Mouse (Mus musculus): ENCODE measurements around the gene Vps35l.

Vps35l gene

DNA sequence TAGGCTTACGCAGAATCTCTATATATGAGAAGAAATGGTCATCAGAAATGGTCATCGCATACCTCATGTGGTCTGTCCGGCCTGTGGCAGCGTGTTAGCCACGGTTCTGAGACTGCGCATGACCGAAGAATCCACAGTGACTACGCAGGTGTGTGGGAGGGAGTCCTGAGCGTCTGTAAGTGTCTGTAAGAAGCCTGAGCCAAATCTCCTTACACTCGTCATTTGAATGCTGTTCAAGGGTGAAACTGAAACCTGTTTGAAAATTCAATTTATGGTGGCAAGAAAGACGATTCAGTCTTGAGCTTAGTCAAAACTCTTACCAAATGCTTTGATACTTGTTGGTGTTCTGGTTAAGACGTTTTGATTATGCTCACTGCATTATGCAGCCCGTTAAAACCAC, 6.8 kb upstream of the Vps35l start:
- no peak for DNase-seq (ENCODE audit: inconsistent ontology term)

DNA sequence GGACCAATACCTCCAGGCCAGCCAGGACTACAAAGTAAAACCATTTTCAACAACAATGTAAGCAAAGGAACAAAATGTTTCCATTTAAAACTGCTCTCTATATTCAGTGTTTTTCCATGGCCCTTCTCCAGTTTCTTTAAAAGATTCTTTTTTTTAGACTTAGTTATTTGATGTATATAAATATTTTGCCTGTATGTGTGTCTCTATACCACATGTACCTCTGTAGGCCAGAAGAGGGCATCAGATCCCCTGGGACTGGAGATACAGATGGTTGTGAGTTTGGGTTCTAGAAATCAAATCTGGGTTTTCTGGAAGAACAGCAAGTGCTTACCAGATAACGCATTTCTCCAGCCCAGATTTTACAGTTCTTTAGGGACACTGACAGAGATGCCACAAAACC, 1.3 kb upstream of the Vps35l start:
- no peak for DNase-seq (ENCODE audit: inconsistent ontology term)

DNA sequence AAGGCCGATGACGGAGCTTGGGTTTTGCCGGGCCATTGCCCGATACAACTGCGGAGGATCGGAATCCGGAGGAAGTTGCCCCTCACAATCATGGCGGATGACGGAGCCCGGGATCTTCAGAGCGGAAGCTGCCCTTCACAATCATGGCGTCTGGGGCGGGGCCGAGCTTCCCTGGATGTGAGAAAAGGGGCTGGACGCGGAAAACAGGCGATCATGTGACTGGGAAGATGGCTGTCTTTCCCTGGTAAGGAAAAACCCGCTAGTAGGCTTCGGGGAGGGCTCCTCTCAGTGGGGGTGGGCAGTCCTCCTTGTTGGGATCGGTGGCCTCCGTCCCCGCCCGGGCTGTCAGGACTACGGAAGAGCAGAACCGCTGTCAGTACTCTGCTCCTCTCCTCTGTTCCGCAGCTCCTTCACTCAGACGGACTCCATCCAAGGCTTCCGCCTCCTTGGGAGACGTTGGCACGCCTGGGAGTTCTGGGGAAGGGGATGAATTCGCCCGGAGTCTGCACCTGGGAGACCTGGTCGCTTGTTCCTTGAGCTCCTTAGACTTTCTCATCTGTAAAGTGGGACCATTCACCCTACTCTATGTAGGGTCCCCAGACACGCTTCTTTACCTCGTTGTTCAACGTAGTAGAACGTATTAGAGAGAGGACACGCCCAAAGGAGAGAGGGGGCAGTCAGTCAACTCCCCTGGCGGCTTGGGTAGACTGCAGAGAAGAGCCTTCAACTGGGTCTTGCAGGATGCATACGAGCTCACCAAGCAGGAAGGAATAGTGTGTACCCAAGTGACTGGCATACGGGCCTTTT, 709 bp downstream of the Vps35l start:
- DNase-seq (ENCODE audit: inconsistent ontology term), result peak; percentile 98

DNA sequence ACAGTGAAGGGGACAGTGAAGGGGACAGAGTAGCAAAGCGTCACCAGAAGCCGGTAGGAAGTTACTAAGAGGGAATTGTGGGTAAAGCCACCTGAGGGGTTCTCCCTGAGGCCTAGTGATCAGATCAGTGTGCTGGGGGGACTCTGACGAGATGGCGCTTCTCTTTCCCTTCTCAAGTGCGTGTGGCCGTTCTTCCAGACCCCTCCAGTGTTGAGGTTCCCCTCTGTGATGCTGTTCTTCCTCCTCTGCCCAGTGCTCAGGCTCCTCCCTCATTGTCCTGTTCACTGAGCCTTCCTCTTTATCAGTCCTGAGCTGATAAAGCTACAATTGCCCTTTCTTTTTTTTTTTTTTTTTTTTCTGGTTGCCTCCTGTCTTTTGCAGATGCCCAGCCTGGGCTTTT, 2.3 kb downstream of the Vps35l start:
- DNase-seq (ENCODE audit: inconsistent ontology term), result no peak

DNA sequence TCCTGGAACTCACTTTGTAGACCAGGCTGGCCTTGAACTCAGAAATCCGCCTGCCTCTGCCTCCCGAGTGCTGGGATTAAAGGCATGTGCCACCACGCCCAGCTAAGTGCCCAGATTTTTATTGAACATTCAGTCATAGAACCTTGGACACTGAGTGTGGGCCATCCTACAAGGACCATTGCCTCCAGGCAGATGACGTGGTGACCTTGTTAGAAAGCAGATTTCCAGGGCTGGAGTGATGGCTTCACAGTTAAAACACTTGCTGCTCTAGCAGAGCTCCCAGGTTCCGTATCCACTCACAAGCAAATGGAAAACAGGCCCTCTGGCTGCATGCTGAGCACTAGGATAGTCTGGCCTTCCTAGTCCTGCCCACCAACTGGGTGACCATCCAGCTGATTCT, 4.7 kb downstream of the Vps35l start:
- DNase-seq (ENCODE audit: inconsistent ontology term), result no peak

DNA sequence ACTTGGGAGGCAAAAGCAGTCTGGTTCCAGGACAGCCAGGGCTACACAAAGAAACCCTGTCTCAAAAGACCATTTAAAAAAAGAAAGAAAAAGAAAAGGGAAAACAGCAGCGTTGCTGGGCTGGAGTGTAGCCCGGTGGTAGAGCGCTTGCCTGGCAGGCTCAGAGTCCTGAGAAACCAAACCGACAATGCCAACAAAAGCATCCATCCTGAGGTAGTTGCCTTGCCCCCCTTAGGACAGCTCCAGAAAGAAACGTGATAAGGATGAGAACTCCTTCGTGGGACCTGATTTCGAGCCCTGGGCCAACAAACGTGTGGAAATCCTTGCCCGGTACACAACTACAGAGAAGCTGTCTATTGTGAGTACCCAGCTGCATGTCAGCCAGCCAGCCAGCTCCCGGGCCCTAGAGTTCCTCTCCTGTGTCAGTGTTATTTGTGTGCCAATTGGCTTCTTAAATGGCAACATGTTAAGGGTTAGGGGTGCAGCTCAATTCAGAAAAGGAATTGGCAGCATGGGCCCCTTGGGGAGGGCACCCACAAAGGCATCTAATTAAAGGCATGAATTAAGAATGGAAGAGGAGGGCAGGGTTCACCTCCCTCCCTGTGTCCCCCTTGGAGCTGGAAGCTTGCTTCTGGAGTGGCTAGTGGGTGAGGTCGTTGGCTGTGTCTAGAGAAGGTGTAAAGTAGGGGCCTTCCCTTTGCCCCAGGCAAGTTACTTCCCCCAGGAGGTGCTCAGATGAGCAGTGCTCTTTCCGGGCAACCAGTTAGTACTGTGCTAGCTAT, 8.1 kb downstream of the Vps35l start:
- no peak for DNase-seq (ENCODE audit: inconsistent ontology term)

DNA sequence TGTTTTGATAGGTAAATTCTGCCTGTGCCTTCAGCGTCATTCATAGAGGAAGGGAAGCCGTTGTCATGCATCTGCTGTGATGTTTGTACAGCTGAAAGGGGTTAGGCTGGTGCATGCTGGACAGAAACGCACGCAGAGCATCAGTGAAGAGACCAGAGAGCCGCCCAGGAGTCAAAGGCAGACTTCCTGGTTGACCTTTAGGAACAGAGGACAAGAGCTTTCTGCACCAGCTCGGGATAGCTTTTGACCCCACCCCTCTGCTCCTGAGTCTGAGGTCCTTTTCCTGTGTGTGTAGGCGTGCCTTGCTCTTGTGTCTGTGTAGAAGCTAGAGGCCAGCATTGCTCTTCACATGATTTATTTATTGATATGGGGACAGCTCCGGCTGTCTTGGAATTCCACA, 9.7 kb downstream of the Vps35l start:
- no peak for DNase-seq (ENCODE audit: inconsistent ontology term)

DNA sequence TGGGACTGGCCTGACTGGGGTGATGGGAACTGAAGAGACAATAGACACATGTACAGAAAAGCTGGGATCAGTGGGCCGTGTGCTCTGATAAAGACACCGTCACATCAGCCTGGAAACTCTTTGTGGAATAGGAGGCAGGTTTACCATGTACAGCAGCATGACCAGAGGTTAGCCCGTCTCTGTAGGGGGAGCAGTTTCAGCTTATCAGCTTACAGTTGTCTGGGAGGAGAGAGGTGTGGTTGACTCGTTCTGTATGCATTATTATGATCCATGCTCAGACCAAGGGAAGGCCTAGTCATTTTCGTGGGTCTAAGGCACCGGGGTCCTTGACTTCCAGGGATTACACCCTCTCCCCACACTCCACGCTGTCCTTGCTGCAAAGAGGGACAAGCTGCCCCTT, 11.6 kb downstream of the Vps35l start:
- no peak for DNase-seq (ENCODE audit: inconsistent ontology term)

DNA sequence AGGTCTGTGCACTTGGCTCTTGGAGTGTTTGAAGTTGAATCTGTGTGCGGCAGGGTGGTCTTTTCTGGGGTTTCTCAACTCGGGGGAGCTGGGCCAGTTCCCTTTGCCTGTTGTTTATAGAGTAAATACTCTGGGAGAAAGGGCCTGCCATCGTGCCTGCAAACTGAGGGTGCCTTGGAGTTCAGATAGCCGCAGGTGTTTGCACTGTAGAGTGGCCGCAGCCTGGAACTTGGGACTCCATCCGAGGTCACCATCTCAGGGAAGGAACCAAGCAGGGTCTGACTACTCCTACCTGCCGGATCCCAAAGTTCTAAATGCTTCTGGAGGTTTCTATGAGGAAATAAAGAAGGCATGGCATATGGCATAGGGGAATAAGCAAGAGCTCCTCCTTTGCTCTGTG, 15.7 kb downstream of the Vps35l start:
- DNase-seq (ENCODE audit: inconsistent ontology term), result no peak

DNA sequence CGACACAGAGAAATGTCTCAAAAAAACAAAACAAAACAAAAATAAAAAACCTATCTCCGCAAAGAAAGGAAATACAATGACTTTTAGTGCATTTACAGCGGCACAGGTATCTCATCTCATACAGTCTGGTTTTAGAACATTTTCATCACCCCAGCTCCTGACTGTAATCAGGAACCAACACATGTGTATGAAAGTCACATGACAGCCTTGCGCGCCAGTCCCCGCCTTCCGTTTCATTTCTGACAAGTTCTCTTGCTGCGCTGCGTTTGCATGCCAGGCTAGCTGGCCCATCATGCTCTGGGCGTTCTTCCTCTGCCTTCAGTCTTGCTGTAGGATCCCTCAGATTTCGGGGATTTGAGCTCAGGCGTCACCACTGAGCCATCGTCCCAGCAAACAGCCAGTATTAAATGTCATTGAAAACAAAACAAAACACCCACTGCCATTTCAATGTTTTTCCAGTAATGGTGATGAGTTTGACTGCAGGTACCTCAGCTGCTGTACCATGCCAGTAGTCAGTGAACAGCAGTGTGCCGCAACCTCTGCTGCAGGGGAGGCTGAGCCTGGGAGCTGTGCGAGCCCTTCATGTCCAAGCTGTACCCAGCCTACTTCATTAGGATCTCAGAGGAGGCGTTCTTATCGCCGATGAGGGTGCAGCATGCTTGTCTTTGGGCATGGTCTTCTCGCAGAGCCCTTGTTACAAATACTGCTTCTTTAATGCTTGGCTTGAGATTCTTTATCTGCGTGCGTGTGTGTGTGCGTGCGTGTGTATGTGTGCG, 16.7 kb downstream of the Vps35l start:
- no peak for DNase-seq (ENCODE audit: inconsistent ontology term)

DNA sequence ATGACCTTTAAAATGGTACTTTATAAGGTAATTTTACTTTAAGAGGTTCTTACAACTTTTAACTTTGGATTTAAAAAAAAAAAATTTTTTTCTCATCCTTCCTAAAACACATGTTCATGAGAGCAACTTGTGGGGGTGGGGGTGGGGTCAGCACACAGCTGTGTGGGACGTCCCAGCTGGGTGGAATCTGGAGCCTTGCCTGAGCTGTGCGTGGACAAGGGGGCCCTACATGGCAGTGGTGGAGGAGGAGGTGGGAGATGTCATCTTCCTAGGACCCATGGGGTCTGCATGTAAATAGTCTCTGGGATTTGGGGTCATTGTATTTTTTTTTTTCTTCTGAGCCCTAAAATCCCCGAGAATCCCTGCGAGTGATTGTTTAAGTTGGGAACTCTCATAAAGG, 18.3 kb downstream of the Vps35l start:
- no peak for DNase-seq (ENCODE audit: inconsistent ontology term)

DNA sequence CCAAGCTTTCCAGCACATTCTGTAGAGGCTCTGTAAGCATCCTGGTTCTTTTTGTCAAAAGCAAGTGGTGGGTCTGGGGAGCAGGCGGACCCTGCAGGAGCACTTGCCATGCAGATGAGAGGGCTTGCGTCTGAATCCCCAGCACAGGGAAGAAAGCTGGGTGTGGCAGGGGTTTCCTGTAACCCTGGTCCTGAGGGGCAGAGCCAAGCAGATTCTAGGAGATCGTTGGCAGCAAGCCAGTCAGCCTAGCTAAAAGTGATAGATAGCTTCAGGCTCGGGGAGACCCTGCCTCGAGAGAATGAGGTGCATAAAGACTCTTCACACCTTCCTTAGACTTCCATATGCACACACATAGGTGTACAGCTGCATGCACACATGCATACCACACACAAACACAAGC, 19.3 kb downstream of the Vps35l start:
- DNase-seq (ENCODE audit: inconsistent ontology term), result no peak

DNA sequence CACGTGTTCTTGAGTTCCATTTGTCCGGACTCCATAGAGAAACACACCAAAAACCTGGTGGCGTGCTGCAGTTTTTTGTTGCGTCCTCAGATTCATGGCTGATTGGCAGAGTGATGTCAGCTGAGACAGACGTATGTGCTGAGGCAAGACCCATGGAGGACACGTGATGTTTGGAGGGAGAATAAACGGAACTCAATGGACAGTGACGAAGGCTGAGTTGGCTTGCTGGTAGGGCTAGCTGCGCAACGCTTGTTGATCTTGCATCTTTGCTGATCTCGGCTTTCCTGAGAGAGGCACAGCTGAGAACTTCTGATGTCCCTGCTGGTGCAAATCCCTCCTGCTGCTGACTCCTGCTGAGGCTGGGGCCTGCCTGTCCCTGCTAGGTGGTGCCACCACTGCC, 23.9 kb downstream of the Vps35l start:
- no peak for DNase-seq (ENCODE audit: inconsistent ontology term)

DNA sequence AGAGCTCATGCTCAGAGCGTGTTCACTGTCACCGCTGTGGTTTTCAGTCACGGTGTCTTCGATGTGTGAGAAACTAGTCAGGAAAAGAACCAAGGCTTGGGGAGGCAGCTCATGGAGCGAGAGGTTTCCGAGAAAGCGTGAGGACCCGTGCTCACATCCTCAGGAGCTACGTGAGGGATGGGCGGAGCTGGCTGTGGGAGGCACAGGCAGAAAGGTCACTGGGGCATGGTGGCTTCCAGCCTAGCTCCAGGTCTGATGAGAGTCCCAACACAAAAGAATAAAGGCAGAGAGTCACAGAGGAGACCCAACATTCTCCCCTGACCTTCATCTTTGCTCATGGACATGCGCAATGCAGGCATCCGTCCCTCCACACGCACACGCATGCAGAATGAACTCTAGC, 24.7 kb downstream of the Vps35l start:
- no peak for DNase-seq (ENCODE audit: inconsistent ontology term)

DNA sequence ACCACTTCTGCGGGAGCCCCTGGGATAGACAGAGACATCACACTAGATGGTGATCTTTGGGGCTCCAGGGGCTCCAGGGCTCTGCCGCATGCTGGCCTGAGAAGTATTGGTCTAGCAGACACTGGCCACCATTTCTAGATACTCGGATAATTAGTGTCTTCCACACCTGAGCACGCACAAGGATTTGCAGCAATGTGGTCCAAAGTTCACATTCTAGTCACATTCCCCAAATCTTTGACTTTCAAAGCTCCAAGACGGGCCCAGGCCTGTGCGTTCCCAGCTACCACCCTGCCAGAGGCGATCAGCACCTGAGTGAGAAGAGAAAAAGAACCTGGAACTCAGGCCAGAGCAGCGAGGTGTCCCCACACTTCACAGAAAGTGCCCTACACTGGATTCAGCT, 25.6 kb downstream of the Vps35l start:
- no peak for DNase-seq (ENCODE audit: inconsistent ontology term)

DNA sequence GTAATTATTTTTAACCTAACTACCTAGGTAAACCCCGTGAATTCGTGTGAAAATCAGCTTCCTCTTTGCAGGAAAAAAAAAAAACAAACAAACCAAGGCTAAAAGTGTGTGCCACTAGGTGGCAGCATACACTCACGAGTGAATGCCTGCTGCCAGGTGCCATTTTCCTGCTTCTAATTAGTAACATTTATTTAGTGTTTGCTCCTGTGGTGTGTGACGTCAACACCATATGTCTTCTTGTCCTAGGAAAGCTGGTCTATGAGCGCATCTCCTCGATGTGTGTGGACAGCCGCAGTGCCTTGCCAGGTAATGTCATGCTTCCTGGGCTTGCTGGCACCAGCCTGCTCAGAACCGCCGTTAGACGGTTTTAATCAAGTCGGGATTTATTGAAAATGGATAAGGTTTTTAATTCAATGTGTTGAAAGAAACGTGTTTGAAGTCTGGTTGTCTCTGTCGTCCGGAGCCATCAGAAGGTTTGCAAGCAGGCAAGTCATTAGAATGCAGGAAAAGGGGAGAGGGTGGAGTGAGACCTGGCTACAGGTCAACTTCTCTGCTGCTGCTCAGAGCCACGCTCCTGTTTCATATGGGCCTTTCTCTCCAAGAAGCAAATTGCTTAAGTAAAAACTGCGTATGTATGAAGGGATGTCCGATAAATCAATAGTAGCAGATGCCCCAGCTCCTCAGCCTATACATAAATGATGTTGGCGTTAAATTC, 26.2 kb downstream of the Vps35l start:
- DNase-seq (ENCODE audit: inconsistent ontology term), result peak; percentile 51

DNA sequence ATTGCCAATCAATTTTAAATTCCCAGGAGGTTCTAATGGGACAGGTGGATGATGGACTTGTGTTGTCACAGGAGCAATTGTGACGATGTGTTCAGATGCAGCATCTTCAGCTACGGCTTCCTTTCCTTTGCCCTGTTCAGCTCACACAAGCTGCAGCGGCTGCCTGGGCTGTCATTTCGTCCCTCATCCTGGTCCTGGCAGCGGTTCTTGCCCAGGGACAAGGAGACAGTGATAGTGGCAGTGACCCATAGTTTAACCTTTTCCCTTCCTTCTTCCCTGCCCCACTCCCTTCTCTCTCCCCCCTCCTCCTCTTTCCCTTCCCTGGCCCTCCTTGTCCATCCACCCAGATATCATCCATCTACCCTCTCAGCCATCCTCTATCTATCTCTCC, 26.8 kb downstream of the Vps35l start:
- DNase-seq (ENCODE audit: inconsistent ontology term), result no peak

DNA sequence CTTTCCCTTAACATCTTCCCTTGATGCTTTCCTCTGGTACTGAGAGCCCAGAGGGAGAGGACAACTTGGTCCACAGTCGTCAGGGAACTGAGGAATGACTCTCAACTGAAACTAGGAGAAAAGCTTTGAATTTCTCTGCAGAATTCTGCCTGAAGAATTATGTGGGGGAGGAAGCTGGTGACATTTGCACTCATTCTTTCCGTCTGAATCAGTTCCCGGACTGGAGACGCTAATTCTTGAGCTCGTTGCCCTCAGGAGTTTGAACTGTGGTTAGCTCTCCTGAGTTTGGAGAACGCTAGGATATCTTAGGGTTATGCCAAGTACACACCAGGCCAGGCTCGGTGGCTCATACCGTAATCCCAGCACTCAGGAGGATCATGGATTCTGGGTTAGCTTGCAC, 29.2 kb downstream of the Vps35l start:
- DNase-seq (ENCODE audit: inconsistent ontology term), result peak; percentile 65

DNA sequence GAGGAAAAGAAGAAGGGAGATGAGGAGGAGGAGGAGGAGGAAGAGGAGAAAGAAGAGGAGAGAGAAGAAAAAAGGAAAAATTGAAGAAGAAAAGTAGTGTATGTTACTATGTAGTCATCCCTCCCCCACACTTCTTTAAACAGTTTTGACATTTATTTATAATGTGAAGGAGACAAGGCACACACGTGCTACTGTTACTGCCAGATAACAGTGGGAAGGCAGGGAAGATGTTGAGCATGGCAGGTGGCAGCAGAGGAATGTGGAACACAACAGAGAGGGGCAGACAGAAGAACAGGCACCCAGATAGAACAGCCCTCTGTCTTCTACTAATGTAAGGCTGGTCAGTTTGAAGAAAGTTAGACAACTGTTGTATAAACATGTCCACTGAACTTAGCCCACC, 29.6 kb downstream of the Vps35l start:
- no peak for DNase-seq (ENCODE audit: inconsistent ontology term)

DNA sequence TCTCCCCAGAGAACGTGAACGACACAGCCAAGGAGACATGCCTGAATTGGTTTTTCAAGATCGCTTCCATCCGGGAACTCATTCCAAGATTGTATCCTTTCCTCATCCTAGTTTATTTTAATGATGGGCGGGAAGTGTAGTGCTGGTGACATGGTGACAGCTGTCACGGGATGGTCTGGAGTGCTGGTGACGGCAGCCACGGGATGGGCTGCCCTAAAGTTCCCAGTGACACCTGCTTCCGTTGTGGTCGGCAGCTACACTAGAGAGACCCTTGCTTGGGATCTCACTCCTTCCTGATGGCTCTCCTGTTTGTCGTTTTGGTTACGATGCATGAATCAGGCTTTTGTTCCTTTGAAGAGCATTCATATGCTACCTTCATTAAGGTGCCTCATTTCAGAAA, 33.0 kb downstream of the Vps35l start:
- DNase-seq (ENCODE audit: inconsistent ontology term), result no peak

DNA sequence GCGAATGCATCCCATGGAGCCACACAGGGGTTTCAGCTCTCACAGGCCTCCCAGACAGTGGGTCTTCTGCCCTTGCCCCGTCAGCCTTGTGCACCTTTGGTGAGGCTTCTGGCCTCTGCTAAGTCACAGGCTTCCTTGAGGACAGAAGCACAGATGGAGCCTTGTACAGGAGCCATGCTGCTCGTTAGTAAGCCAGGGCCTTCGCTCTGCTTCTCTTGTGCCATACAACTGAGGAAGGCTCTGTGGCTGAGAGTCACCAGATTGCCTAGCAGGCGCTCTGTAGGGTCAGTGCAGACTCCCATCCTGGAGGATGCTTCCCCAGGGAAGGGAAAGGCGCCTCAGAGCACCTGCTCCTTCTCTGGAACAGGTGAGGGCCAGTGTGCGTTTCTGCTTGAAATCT, 36.0 kb downstream of the Vps35l start:
- no peak for DNase-seq (ENCODE audit: inconsistent ontology term)

DNA sequence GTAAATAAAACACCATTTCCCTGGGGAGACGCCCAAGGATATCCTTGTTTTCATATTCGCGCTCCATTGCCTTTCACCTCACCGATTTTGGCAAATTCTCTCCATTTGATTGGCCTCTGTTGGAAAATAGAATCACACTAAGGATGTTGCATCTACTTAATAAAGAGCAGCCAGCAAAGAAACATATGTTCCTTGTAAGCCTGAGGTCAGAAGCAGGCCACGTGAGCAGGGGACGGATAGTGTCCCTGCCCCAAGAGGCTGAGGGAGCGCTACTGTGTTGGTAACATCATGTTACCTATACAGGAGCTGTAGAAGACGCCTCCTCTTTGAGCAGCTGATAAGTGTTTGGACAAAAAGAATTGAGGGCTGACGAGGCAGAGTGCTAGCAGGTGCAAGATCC, 36.5 kb downstream of the Vps35l start:
- DNase-seq (ENCODE audit: inconsistent ontology term), result no peak

All from Muller cell, postnatal 12 days (primary cell).